Mouse (Mus musculus): Measurements from ENCODE around the gene Hspa1l.

DNA sequence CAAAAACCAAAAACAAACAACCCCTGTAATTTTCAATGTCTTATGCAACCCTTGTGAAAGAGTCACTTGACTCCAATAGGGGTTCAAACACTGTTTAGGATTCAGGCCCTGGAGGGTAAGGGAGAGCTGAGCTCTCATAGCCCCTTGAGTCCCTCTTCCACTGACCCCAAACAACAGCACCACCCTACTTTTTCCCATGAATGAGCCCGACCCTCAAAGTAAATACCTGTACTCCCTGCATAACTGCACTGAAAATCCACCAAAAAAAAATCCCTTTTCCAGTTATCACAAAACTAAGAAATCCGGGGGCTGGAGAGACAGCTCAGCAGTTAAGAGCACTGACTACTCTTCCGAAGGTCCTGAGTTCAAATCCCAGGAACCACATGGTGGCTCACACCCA, 16.6 kb upstream of the Hspa1l start:
- TF ChIP-seq CTCF (IDR thresholded peaks at IDR 0.05; ENCODE audit: borderline replicate concordance, insufficient read depth, low read depth, low read length) = no peak
- no peak for TF ChIP-seq POLR2A (IDR thresholded peaks at IDR 0.05; ENCODE audit: borderline replicate concordance, insufficient read depth, low read length)
